Mouse (Mus musculus) hindbrain, embryonic 15.5 days (tissue): ENCODE results near the gene Yif1b. TPM values are rescaled to one million over a fixed set of nuclear protein-coding genes. Genes with fewer than 3 reads are reported as not detected.
"Not testable (repeated sequence)": the region's sequence is repeated elsewhere in the genome, so short reads cannot be mapped to it uniquely, and the experiment has no call there.

ENCODE experiments used
- ATAC-seq: fragments of 200-750 bp; cut with Nextera tagmentation; 2 replicates; pipeline ENCODE4 v1.8.0; 2017; ENCODE audit warnings: low read depth, moderate number of reproducible peaks, moderate TSS enrichment; ENCODE audit not compliant: low FRiP score
- H3K27ac ChIP-seq: fragments of 300-500 bp; sonication (generic); replicated peaks from 2 replicates; pipeline ENCODE4 v1.5.1; 2015; ENCODE audit warnings: mild to moderate bottlenecking, inconsistent platforms
- H3K27me3 ChIP-seq: fragments of 300-500 bp; sonication (generic); 2 replicates; pipeline ENCODE4 v1.6.1; 2015; ENCODE audit warnings: control low read depth, inconsistent platforms
- H3K36me3 ChIP-seq: fragments of 300-500 bp; sonication (generic); 2 replicates; pipeline ENCODE4 v1.6.1; 2015; ENCODE audit warnings: control low read depth, inconsistent platforms
- H3K4me1 ChIP-seq: fragments of 300-500 bp; sonication (generic); replicated peaks from 2 replicates; pipeline ENCODE4 v1.6.1; 2015; ENCODE audit warnings: control low read depth, inconsistent platforms
- H3K4me2 ChIP-seq: fragments of 300-500 bp; sonication (generic); 2 replicates; pipeline ENCODE4 v1.6.1; 2015; ENCODE audit warnings: moderate library complexity, mild to moderate bottlenecking, inconsistent platforms
- H3K4me3 ChIP-seq: fragments of 300-500 bp; sonication (generic); 2 replicates; pipeline ENCODE4 v1.5.1; 2015; ENCODE audit warnings: mild to moderate bottlenecking, inconsistent platforms
- H3K9ac ChIP-seq: fragments of 300-500 bp; sonication (generic); 2 replicates; pipeline ENCODE4 v1.6.1; 2015; ENCODE audit warnings: inconsistent platforms
- H3K9me3 ChIP-seq: fragments of 300-500 bp; sonication (generic); 2 replicates; pipeline ENCODE4 v1.6.1; 2016; ENCODE audit warnings: control low read depth, inconsistent platforms
- WGBS: fragments of 180-500 bp; shearing (Covaris S2); methylation state at CpG from one replicate; pipeline ENCODE4 v1.1.7; 2015; 5-methylcytosine and 5-hydroxymethylcytosine counted together
- polyA plus RNA-seq: library from polyadenylated mRNA; unstranded; fragments of >200 nt; fragmentation: Nextera tagmentation; extraction: Ambion mirVana; gene quantifications from 2 replicates; pipeline ENCODE4 v1.2.1, GENCODE M21; 2015

Yif1b gene
- polyA plus RNA-seq, 1 experiment from 2014 or later, result 99.5 TPM

DNA sequence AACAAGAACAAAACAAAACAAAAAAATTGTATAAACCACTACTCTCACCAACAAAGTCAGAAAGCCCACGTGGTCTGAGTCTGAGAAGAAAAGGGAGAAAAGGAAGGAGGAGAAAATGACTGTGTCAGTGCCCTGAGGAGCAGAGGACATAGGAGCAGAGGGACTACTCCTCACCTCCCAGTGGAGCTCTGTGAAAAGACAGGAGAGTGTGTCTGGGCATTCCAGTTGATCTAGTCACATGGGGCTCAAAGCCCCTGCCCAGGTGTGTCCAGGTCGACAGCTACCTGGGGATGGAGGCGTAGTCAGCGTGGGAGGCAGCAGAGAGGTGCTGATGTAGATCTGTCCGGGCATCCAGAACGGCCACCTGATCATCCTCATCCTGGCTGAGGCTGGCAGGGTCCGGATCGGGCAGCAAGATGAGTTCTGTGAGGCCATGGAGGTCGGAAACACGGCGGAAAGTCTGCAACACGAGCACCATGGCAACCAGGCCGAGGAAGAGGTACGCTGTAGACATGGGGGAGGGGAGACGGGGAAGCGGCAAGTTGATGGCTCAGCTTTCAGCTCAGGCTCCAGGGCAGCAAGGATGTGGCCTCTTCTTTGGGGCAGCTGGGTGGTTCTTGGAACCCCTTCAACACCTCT is 13.3 kb upstream of the Yif1b start:
- Histone ChIP-seq H3K36me3 (no peaks in the 10 kb centered on the region), H3K27me3 (peaks cover 3% of the 10 kb centered on the region; the same call in 1 of the 2 replicates), H3K9me3 (no peaks in the 10 kb centered on the region), H3K4me3 (0 out of 2 replicates have a peak overlapping the region, but pooled peaks have one; percentile 1), H3K4me1 (peaks cover 10% of the 10 kb centered on the region), H3K4me2 (peak overlapping the region; percentile 43), H3K27ac (no peak overlapping the region), H3K9ac (0 out of 2 replicates have a peak overlapping the region, but pooled peaks have one; percentile 1)
- 10% methylated on average over 16 of the region's 16 CpGs for WGBS
- ATAC-seq, result peak; percentile 61

DNA sequence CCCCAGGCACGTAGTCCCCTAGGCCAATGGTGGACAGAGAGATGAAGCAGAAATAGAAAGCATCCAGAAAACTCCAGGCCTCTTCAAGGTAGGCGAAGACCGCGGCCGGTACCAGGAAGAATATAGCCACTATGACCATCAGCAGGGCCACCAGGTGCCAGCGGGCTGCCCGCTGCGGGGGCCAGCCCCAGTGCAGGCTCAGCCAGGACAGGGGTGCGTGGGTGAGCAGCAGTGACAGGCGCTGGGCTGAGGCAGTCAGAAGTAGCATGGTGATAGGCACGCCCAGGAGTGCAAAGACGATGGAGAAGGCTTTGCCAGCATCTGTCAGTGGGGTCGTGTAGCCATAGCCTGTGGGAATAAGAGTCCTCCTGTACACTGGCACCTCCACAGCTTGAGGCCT is 12.6 kb upstream of the Yif1b start:
- Histone ChIP-seq H3K27ac (no peak overlapping the region), H3K9ac (0 out of 2 replicates have a peak overlapping the region, but pooled peaks have one; percentile 1), H3K9me3 (no peaks in the 10 kb centered on the region), H3K27me3 (peaks cover 8% of the 10 kb centered on the region; the same call in 1 of the 2 replicates), H3K36me3 (no peaks in the 10 kb centered on the region), H3K4me1 (peaks cover 10% of the 10 kb centered on the region), H3K4me2 (peak overlapping the region; percentile 43), H3K4me3 (0 out of 2 replicates have a peak overlapping the region, but pooled peaks have one; percentile 1)
- ATAC-seq, result 0 out of 2 replicates have a peak, but pooled peaks have one; percentile 9
- WGBS, result 81% methylated on average over 13 of the region's 13 CpGs

DNA sequence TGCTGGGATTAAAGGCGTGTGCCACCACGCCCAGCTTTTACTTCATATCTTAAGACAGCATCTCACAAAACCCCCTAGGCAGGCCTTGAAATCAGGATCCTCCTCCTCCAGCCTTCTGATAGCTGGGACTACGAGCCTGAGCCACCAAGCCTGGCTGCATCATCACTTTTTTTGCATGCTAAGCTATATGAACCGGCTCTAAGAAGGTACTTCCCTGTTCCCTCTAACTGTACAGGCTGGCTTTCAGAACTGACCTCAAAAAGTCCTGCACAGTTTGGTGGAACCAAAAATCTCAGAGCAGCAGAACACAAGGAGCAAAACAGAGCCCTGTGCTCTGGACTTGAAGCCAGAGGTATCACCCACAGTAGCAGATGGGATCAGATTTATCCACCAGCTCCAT is 9.9 kb upstream of the Yif1b start:
- WGBS, result 87% methylated on average over 4 of the region's 4 CpGs
- no peak for ATAC-seq
- peaks cover 19% of the 10 kb centered on the region for H3K4me1 ChIP-seq

DNA sequence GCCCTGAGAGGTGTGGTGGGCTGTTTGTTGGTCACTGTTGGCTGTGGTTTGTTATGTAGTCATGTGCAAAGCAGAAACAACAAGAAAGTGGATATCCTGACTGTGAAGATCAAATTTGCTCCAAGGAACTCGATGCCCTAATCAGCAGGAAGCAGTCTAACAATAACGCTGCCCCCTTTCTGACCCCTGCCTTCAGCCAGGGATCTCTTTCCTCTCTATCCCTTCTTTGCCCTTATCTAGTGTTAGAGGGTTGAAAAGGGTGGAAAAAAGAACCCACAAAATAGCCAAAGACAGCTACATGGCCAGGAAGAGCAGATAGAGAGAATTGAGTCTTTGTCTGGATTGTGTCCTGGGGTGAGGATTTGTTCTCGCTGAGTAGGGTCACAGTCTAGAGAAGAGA is 7.6 kb upstream of the Yif1b start:
- H3K27ac ChIP-seq, result no peak overlapping the region
- peaks cover 9% of the 10 kb centered on the region for H3K4me1 ChIP-seq
- WGBS, result 23% methylated on average over 3 of the region's 3 CpGs
- H3K4me2 ChIP-seq, result no peak overlapping the region
- no peak for ATAC-seq
- peaks cover 35% of the 10 kb centered on the region for H3K27me3 ChIP-seq
- H3K9ac ChIP-seq, result no peak overlapping the region
- no peak overlapping the region for H3K4me3 ChIP-seq
- no peaks in the 10 kb centered on the region for H3K9me3 ChIP-seq
- H3K36me3 ChIP-seq, result no peaks in the 10 kb centered on the region

More for the DNA sequence above, 9.9 kb upstream of the Yif1b start:
- Histone ChIP-seq H3K4me2 (no peak overlapping the region), H3K9ac (no peak overlapping the region), H3K27me3 (peaks cover 28% of the 10 kb centered on the region), H3K27ac (no peak overlapping the region), H3K9me3 (no peaks in the 10 kb centered on the region), H3K36me3 (no peaks in the 10 kb centered on the region), H3K4me3 (no peak overlapping the region)

DNA sequence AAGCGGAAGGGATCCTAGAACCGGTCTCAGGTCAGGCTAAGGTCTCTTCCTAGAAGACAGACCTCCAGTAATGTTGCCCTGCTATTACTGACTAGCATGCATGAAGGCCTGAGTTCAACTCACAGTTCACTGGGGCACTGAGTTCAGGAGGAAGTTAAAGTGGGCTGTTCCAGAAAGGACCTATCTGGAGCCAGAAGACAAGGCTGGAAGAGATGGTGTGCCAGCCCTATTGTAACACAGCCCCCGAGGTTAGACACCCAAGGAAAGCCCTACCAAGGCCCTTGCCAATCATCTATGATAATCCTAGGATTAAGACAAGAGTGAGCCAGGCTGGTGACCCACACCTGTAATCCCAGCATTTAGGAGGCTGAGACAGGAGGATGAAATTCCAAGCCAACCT is 6.6 kb upstream of the Yif1b start:
- no peak for ATAC-seq
- H3K9ac ChIP-seq, result no peak overlapping the region
- H3K36me3 ChIP-seq, result no peaks in the 10 kb centered on the region
- H3K27ac ChIP-seq, result no peak overlapping the region
- H3K9me3 ChIP-seq, result no peaks in the 10 kb centered on the region
- 62% methylated on average over 3 of the region's 3 CpGs for WGBS
- H3K27me3 ChIP-seq, result peaks cover 35% of the 10 kb centered on the region
- peak overlapping the region; percentile 96; the same call in 1 of the 2 replicates for H3K4me2 ChIP-seq
- peaks cover 8% of the 10 kb centered on the region for H3K4me1 ChIP-seq
- peak overlapping the region; percentile 50 for H3K4me3 ChIP-seq

DNA sequence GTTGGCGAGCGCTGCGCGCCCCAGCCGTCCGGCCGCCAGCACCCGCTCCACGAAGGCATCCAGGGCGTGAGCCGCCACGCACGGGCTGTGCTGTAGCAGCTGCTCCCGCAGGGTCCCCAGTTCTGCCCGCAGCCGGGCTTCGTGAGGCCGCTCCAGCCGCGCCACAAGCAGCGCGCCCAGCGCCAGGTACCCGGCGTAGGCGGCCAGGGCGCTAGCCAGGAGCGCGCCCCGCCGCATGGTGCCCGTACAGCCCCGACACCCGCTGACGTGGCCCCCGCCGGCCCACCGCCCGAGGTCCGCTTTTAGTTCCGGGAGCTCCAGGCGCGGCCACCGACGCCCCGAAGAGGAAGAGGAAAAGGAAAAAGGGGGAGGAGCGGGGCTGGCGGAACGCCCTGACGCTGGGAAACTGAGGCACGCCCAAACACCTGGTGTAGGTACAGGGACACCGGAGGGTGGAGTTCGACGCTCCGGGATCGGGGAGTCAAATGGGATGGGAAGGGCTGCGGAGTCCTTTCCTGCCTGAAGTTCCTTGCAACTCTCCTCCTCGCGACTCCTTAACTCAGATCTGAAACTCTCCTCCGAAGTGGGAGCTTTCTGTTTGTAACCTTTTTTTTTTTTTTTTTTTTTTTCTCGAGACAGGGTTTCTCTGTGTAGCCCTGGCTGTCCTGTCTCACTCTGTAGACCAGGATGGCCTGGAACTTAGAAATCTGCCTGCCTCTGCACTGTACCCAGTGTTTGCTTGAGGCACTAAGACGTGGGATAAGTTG is 5.7 kb upstream of the Yif1b start, which contains the start of gene Kcnk6:
Kcnk6 (minus strand) TSS at position 269 of the 767 bp plus-strand sequence.
- H3K4me2 ChIP-seq, result peak within 1 kb of the TSS; percentile 96
- no peak within 1 kb of the TSS for H3K27ac ChIP-seq
- H3K9ac ChIP-seq, result peak within 1 kb of the TSS; percentile 50
- H3K9me3 ChIP-seq, result no peaks in the 10 kb centered on the region
- 0 out of 2 replicates have a peak, but pooled peaks have one; percentile 40 for ATAC-seq
- peak within 1 kb of the TSS; percentile 50 for H3K4me3 ChIP-seq
- peaks cover 35% of the 10 kb centered on the region for H3K27me3 ChIP-seq
- under 1% methylated on average over 39 of the region's 62 CpGs for WGBS
- peaks cover 8% of the 10 kb centered on the region for H3K4me1 ChIP-seq
- no peaks in the 10 kb centered on the region for H3K36me3 ChIP-seq

DNA sequence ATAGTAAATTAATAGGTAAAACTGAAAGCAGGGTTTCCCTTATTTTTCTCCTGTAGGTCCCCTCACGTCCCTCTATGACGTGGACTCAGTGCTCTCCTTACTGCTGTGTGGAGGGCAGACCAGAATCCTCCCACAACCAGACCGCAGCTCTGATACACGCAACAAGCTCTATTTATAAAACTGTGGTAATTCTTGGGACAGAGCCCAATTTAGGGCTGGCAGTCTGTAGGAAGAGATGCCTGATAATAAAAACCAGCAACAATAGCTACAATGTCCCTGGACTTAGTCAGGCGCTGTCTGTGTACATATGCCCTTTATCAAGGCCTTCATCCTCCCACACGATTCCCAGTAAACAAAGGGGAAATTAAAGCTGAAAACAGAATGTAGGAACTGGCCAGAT is 4.4 kb upstream of the Yif1b start:
- Histone ChIP-seq H3K4me1 (peaks cover 11% of the 10 kb centered on the region), H3K4me3 (no peak overlapping the region), H3K4me2 (no peak overlapping the region), H3K9me3 (no peaks in the 10 kb centered on the region), H3K9ac (no peak overlapping the region), H3K36me3 (no peaks in the 10 kb centered on the region), H3K27me3 (peaks cover 35% of the 10 kb centered on the region), H3K27ac (no peak overlapping the region)
- no peak for ATAC-seq
- 80% methylated on average over 6 of the region's 6 CpGs for WGBS

DNA sequence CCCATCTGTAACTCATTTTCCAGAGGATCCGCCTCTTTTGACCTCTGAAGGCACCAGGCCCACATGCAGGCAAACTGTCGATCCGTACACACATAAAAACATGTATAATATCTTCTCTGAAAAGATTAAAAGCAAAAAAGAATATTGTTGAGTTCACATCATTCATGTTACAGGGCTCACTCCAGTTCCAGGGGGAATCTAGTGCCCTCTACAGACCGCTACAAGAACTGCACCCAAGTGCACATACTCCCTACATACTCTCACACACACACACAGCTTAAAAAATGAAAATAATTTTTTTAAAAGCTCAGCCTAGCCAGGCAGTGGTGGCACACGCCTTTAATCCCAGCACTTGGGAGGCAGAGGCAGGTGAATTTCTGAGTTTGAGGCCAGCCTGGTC is 3.5 kb upstream of the Yif1b start:
- peaks cover 20% of the 10 kb centered on the region for H3K4me1 ChIP-seq
- H3K9me3 ChIP-seq, result no peaks in the 10 kb centered on the region
- no peak overlapping the region for H3K4me3 ChIP-seq
- H3K27ac ChIP-seq, result no peak overlapping the region
- no peak overlapping the region for H3K9ac ChIP-seq
- ATAC-seq, result no peak
- no peak overlapping the region for H3K4me2 ChIP-seq
- H3K27me3 ChIP-seq, result peaks cover 34% of the 10 kb centered on the region
- WGBS, result 80% methylated on average over 5 of the region's 5 CpGs
- no peaks in the 10 kb centered on the region for H3K36me3 ChIP-seq

DNA sequence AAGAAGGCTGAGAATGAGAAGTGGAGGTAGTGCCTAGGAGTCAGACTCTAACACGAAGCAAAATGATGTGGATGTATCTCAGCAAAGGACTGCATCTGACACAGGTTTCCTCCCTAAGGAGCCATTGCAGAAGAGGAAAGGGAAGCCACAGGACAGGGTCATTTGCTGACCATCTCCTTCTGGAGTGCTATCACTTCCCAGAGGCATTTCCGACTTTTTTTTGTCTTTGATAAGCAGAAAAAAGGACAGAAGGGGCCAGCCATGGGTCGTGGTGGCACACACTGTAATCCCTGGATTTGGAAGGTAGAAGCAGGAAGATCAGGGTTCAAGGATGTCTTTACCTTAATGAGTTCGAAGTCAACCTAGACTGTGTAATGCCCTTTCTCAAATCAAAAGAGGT is 1.5 kb upstream of the Yif1b start:
- ATAC-seq, result no peak
- no peak overlapping the region for H3K27ac ChIP-seq
- no peak overlapping the region for H3K4me2 ChIP-seq
- WGBS, result 86% methylated on average over 4 of the region's 4 CpGs
- no peak overlapping the region for H3K9ac ChIP-seq
- no peaks in the 10 kb centered on the region for H3K36me3 ChIP-seq
- H3K9me3 ChIP-seq, result no peaks in the 10 kb centered on the region
- peaks cover 21% of the 10 kb centered on the region for H3K4me1 ChIP-seq
- H3K27me3 ChIP-seq, result peaks cover 20% of the 10 kb centered on the region
- H3K4me3 ChIP-seq, result no peak overlapping the region

DNA sequence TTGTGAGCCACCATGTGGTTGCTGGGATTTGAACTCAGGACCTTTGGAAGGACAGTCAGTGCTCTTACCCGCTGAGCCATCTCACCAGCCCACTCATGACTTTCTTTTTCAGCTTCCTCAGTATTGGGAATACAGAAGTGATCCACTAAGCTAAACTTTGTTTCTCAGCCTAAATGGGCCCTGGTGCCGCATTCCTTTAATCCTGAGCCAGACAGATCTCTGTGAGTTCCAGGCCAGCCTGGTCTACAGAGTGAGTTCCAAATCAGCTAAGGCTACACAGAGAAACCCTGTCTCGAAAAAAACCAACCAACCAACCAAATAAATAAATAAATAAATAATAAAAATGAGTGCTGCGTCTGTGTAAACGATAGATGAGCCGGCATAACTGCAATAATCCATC is 533 bp upstream of the Yif1b start:
- ATAC-seq, result peak; percentile 20
- H3K4me2 ChIP-seq, result peak overlapping the region; percentile 75
- 29% methylated on average over 6 of the region's 6 CpGs for WGBS

DNA sequence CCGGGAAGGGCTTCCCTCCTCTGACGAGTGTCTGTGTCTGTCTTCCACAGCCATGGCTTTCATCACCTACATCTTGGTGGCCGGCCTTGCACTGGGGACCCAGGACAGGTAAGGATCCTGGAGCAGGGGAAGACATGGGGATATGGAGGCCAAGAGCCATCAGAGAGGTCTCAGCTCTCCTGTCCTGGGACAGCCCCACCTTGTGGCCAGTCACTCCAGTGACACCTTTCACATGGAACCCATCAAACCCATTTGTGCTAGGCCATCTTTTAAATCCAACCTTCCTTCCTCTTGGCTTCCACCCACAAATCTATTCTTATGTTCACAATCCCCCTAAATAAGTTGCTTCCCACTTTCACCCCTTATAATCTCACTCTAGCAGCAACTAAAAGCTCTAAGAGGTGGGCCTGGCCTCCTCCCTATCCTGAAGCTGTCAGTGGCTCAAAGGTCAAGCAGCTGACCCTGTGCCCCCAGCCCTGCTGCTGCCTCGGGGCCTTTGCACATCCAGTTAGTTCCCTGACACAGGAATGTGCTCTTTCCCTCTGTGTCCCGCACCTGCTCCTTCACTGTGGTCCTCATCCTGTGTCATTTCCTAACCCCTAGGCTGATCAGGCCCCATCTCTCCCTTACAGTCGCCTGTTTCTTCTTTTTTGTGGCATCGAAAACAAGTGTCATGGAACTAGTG is 6.7 kb downstream of the Yif1b start:
- ATAC-seq, result no peak
- Histone ChIP-seq H3K4me2 (no peak overlapping the region), H3K4me3 (no peak overlapping the region), H3K36me3 (0 out of 2 replicates have a peak, but pooled peaks cover 4% of the 10 kb centered on the region), H3K27me3 (peaks cover 21% of the 10 kb centered on the region), H3K9me3 (no peaks in the 10 kb centered on the region), H3K9ac (no peak overlapping the region), H3K27ac (no peak overlapping the region), H3K4me1 (0 out of 2 replicates have a peak, but pooled peaks cover 6% of the 10 kb centered on the region)
- 89% methylated on average over 7 of the region's 7 CpGs for WGBS

More for the DNA sequence above, 533 bp upstream of the Yif1b start:
- H3K36me3 ChIP-seq, H3K27me3 ChIP-seq, H3K9me3 ChIP-seq: not testable (repeated sequence)
- Histone ChIP-seq H3K4me1 (peaks cover 13% of the 10 kb centered on the region), H3K27ac (peak overlapping the region; percentile 81), H3K9ac (peak overlapping the region; percentile 35), H3K4me3 (peak overlapping the region; percentile 63)
